Mouse (Mus musculus) liver, adult 2 months (tissue): ENCODE results near the gene Lhx5. TPM values are rescaled to one million over a fixed set of nuclear protein-coding genes. Genes with fewer than 3 reads are reported as not detected.

Experiments
- DNase-seq: peaks from one replicate; pipeline ENCODE4 v3.0.0-alpha.2; 2011; ENCODE audit warnings: low read depth, low spot score; ENCODE audit errors: extremely low read depth
- H3K27ac ChIP-seq: fragments of 200-500 bp; replicated peaks from 2 replicates; pipeline ENCODE4 v1.5.1; 2012; ENCODE audit warnings: low read depth, mild to moderate bottlenecking, control low read depth, inconsistent platforms, low read length; ENCODE audit not compliant: insufficient read depth
- H3K27me3 ChIP-seq: fragments of 200-500 bp; 2 replicates; pipeline ENCODE4 v1.6.1; 2012; ENCODE audit warnings: mild to moderate bottlenecking, moderate library complexity, low read length, inconsistent platforms; ENCODE audit not compliant: control insufficient read depth, insufficient read depth
- H3K36me3 ChIP-seq: fragments of 200-500 bp; 2 replicates; pipeline ENCODE4 v1.6.1; 2012; ENCODE audit warnings: low read length, inconsistent platforms; ENCODE audit not compliant: control insufficient read depth, insufficient read depth
- H3K4me1 ChIP-seq: fragments of 200-500 bp; 2 replicates; pipeline ENCODE4 v1.6.1; 2011; ENCODE audit warnings: low read length; ENCODE audit not compliant: control insufficient read depth, insufficient read depth
- H3K4me3 ChIP-seq: fragments of 200-500 bp; 2 replicates; pipeline ENCODE4 v1.5.1; 2011; ENCODE audit warnings: low read depth, mild to moderate bottlenecking, control low read depth, low read length, moderate library complexity; ENCODE audit not compliant: insufficient read depth
- H3K79me2 ChIP-seq: fragments of 200-500 bp; 2 replicates; pipeline ENCODE4 v1.6.1; 2012; ENCODE audit warnings: inconsistent platforms, mild to moderate bottlenecking, low read length, moderate library complexity; ENCODE audit not compliant: control insufficient read depth, insufficient read depth
- H3K9ac ChIP-seq: fragments of 200-500 bp; 2 replicates; pipeline ENCODE4 v1.6.1; 2012; ENCODE audit warnings: low read depth, mild to moderate bottlenecking, control low read depth, inconsistent platforms, low read length
- CTCF ChIP-seq: fragments of 200-500 bp; IDR thresholded peaks from 2 replicates; pipeline ENCODE4 v1.5.1; 2011; ENCODE audit warnings: low read depth, low read length, control low read depth
- POLR2A ChIP-seq: fragments of 200-500 bp; IDR thresholded peaks from 2 replicates; pipeline ENCODE4 v1.6.1; 2011; ENCODE audit warnings: low read length, control low read depth; ENCODE audit not compliant: insufficient read depth; ENCODE audit errors: extremely low read depth
- WGBS: fragments of 180-500 bp; shearing (Covaris S2); methylation state at CpG from one replicate; pipeline ENCODE4 v1.1.7; 2018; 5-methylcytosine and 5-hydroxymethylcytosine counted together
- polyA plus RNA-seq: library from polyadenylated mRNA; depleted of rRNA; stranded (reverse); fragments of >200 nt; gene quantifications from 2 replicates; pipeline ENCODE4 v1.2.3, GENCODE M21; 2012; rRNA removed
- total RNA-seq: library from RNA; depleted of rRNA; stranded (reverse); fragments of >200 nt; gene quantifications from 2 replicates; pipeline ENCODE4 v1.2.3, GENCODE M21; 2014; rRNA removed

Lhx5 gene
- total and polyA plus RNA-seq, 2 experiments: not detected

- H3K27ac ChIP-seq: no peak overlapping the region
- H3K27me3 ChIP-seq: no peaks in the 10 kb centered on the region
- 60% methylated on average over 4 of the region's 4 CpGs for WGBS
- H3K4me3 ChIP-seq: no peak overlapping the region; the same call in 1 of the 2 replicates
- no peaks in the 10 kb centered on the region for H3K4me1 ChIP-seq
- no peaks in the 10 kb centered on the region for H3K79me2 ChIP-seq
- TF ChIP-seq POLR2A (no peak), CTCF (no peak)
- no peaks in the 10 kb centered on the region; the same call in 1 of the 2 replicates for H3K36me3 ChIP-seq
- H3K9ac ChIP-seq: no peak overlapping the region
- peak; percentile 54 for DNase-seq
Measured at GRCm38 (mm10) chr5:120479538-120479937, 48.0 kb downstream of the Lhx5 start.

GRCm38 (mm10) chr5:120481205-120481604 lies 49.7 kb downstream of the Lhx5 start:
- 62% methylated on average over 9 of the region's 9 CpGs for WGBS
- Histone ChIP-seq H3K36me3 (no peaks in the 10 kb centered on the region; the same call in 1 of the 2 replicates), H3K79me2 (no peaks in the 10 kb centered on the region), H3K9ac (no peak overlapping the region), H3K27ac (no peak overlapping the region), H3K4me1 (no peaks in the 10 kb centered on the region), H3K4me3 (no peak overlapping the region), H3K27me3 (no peaks in the 10 kb centered on the region)
- no peak for TF ChIP-seq POLR2A
- no peak for TF ChIP-seq CTCF
- no peak for DNase-seq

GRCm38 (mm10) chr5:120483399-120483798 lies 51.9 kb downstream of the Lhx5 start:
- no peaks in the 10 kb centered on the region for H3K79me2 ChIP-seq
- no peaks in the 10 kb centered on the region; the same call in 1 of the 2 replicates for H3K36me3 ChIP-seq
- no peaks in the 10 kb centered on the region for H3K4me1 ChIP-seq
- no peak overlapping the region for H3K4me3 ChIP-seq
- WGBS: 72% methylated on average over 19 of the region's 19 CpGs
- H3K27me3 ChIP-seq: no peaks in the 10 kb centered on the region
- TF ChIP-seq CTCF (no peak), POLR2A (no peak)
- no peak overlapping the region for H3K9ac ChIP-seq
- no peak for DNase-seq
- no peak overlapping the region for H3K27ac ChIP-seq

- Histone ChIP-seq H3K27me3 (no peaks in the 10 kb centered on the region), H3K4me1 (peaks cover 18% of the 10 kb centered on the region), H3K27ac (no peak overlapping the region), H3K79me2 (no peaks in the 10 kb centered on the region), H3K9ac (no peak overlapping the region), H3K36me3 (peaks cover 3% of the 10 kb centered on the region; the same call in 1 of the 2 replicates), H3K4me3 (no peak overlapping the region)
- WGBS: 89% methylated on average over 8 of the region's 8 CpGs
- TF ChIP-seq CTCF (no peak), POLR2A (no peak)
- DNase-seq: no peak
Measured at GRCm38 (mm10) chr5:120487844-120488243, 56.3 kb downstream of the Lhx5 start.

- Histone ChIP-seq H3K4me3 (no peak overlapping the region), H3K36me3 (peaks cover 3% of the 10 kb centered on the region; the same call in 1 of the 2 replicates), H3K4me1 (peaks cover 23% of the 10 kb centered on the region), H3K9ac (peak overlapping the region; percentile 33), H3K27ac (peak overlapping the region; percentile 82), H3K27me3 (no peaks in the 10 kb centered on the region), H3K79me2 (no peaks in the 10 kb centered on the region)
- no peak for TF ChIP-seq CTCF
- no peak for TF ChIP-seq POLR2A
- DNase-seq: peak; percentile 89
- 35% methylated on average over 8 of the region's 8 CpGs for WGBS
Measured at GRCm38 (mm10) chr5:120490679-120491192, 59.2 kb downstream of the Lhx5 start.

Other genes starting within 250 kb of the Lhx5 start
- 11.7 and 23.2 TPM in 2 replicates for gene Sdsl, start 41.1 kb downstream of the Lhx5 start, total RNA-seq
- 18.6 and 25.9 TPM in 2 replicates for gene Sdsl, start 41.1 kb downstream of the Lhx5 start, polyA plus RNA-seq
- 410 and 645 TPM in 2 replicates for gene Sds, start 44.8 kb downstream of the Lhx5 start, total RNA-seq
- gene Sds, start 44.8 kb downstream of the Lhx5 start, polyA plus RNA-seq: 648 and 709 TPM in 2 replicates
- 18.1 and 28.9 TPM in 2 replicates for gene Plbd2, start 71.9 kb downstream of the Lhx5 start, total RNA-seq
- gene Plbd2, start 71.9 kb downstream of the Lhx5 start, polyA plus RNA-seq: 41.9 and 42.0 TPM in 2 replicates
- 40.6 and 78.9 TPM in 2 replicates for gene Slc8b1, start 79.5 kb downstream of the Lhx5 start, total RNA-seq
- 47.6 and 52.4 TPM in 2 replicates for gene Slc8b1, start 79.5 kb downstream of the Lhx5 start, polyA plus RNA-seq
- gene Tpcn1, start 157.0 kb downstream of the Lhx5 start, total RNA-seq: 7.6 and 11.5 TPM in 2 replicates
- 51.9 and 78.1 TPM in 2 replicates for gene Tpcn1, start 157.0 kb downstream of the Lhx5 start, polyA plus RNA-seq
- gene Iqcd, start 157.3 kb downstream of the Lhx5 start, total RNA-seq: 0.09 TPM in 1 of 2 replicates, not detected in the other
- gene Iqcd, start 157.3 kb downstream of the Lhx5 start, polyA plus RNA-seq: 0.15 and 0.22 TPM in 2 replicates
- 4.4 and 5.9 TPM in 2 replicates for gene Rita1, start 180.9 kb downstream of the Lhx5 start, total RNA-seq
- 9.1 and 10.5 TPM in 2 replicates for gene Rita1, start 180.9 kb downstream of the Lhx5 start, polyA plus RNA-seq
- 15.2 and 19.8 TPM in 2 replicates for gene Ddx54, start 181.0 kb downstream of the Lhx5 start, total RNA-seq
- gene Ddx54, start 181.0 kb downstream of the Lhx5 start, polyA plus RNA-seq: 24.2 and 24.6 TPM in 2 replicates
- gene Cfap73, start 202.5 kb downstream of the Lhx5 start, total RNA-seq: not detected in 2 replicates
- gene Cfap73, start 202.5 kb downstream of the Lhx5 start, polyA plus RNA-seq: not detected in 2 replicates
- gene Rasal1, start 217.1 kb downstream of the Lhx5 start, total RNA-seq: 0.09 and 0.54 TPM in 2 replicates
- 0.10 and 0.95 TPM in 2 replicates for gene Rasal1, start 217.1 kb downstream of the Lhx5 start, polyA plus RNA-seq